Mouse (Mus musculus): ENCODE results near the gene Ube2n. TPM values are rescaled to one million over a fixed set of nuclear protein-coding genes. Genes with fewer than 3 reads are reported as not detected.

Gene Ube2n
- 137 TPM for polyA plus RNA-seq (2014; fragmentation: Illumina TruSeq; extraction: RNeasy Lipid Tissue Mini Kit (QIAGEN cat#74804); ENCODE audit: insufficient read depth, low read depth, low replicate concordance)

DNA sequence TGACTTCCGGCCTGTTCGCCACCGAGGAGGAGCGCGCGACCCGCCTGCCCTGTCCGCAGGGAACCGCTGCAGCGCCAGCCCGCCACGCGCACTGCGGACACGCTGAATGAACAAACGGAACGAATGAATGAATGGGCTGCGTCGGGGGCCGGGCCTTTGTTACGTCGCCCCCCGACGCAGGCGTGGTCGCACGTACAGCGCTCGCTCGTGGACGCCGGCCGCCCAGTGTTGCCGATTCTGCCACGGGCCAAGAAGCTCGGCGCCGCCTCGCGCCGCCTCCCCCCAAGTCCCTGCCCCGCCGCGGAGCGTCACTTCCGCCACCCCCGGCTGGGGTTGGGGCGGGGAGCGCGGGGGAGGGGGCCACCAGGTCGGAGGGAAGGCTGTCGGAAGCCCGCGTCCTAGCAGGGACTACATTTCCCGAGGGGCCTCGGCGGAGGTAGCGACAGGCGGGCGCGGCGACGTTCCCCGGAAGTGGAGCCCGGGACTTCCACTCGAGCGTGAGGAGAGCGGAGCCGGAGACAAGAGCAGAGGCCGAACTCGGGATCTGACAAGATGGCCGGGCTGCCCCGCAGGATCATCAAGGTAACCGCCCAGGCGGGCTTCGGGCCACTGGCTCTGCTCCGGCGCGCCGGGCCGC lies at the start of gene Ube2n:
Ube2n (plus strand) TSS at position 490 of the 637 bp plus-strand sequence.

GRCm38 (mm10) chr10:95501463-95502081 lies 13.4 kb upstream of the Ube2n start, which contains the start of gene Mrpl42:
TSS of gene Mrpl42 (minus strand) at chr10:95501940.

GRCm38 (mm10) chr10:95563851-95564845 lies 49.2 kb downstream of the Ube2n start, which contains the start of gene Nudt4:
TSS of gene Nudt4 (minus strand) at chr10:95564146.

Other genes with a start within 250 kb of the Ube2n start
- 11.5 TPM for gene Cradd, start 191.0 kb upstream of the Ube2n start, polyA plus RNA-seq (2014; fragmentation: Illumina TruSeq; extraction: RNeasy Lipid Tissue Mini Kit (QIAGEN cat#74804); ENCODE audit: insufficient read depth, low read depth, low replicate concordance)
- gene Socs2, start 98.0 kb upstream of the Ube2n start, polyA plus RNA-seq (2014; fragmentation: Illumina TruSeq; extraction: RNeasy Lipid Tissue Mini Kit (QIAGEN cat#74804); ENCODE audit: insufficient read depth, low read depth, low replicate concordance) = 50.0 TPM
- 120 TPM for gene Mrpl42, start 13.2 kb upstream of the Ube2n start, polyA plus RNA-seq (2014; fragmentation: Illumina TruSeq; extraction: RNeasy Lipid Tissue Mini Kit (QIAGEN cat#74804); ENCODE audit: insufficient read depth, low read depth, low replicate concordance)
- 60.7 TPM for gene Nudt4, start 49.0 kb downstream of the Ube2n start, polyA plus RNA-seq (2014; fragmentation: Illumina TruSeq; extraction: RNeasy Lipid Tissue Mini Kit (QIAGEN cat#74804); ENCODE audit: insufficient read depth, low read depth, low replicate concordance)
- not detected for gene Anapc15-ps, start 158.3 kb downstream of the Ube2n start, polyA plus RNA-seq (2014; fragmentation: Illumina TruSeq; extraction: RNeasy Lipid Tissue Mini Kit (QIAGEN cat#74804); ENCODE audit: insufficient read depth, low read depth, low replicate concordance)